Mouse (Mus musculus) bone marrow macrophage, adult 2 months (primary cell): ENCODE results near the gene Comt.

Source experiments
- CTCF ChIP-seq: IDR thresholded peaks from 2 replicates; pipeline ENCODE4 v1.5.1; 2012; ENCODE audit warnings: low read depth, mild to moderate bottlenecking, low read length, moderate library complexity
- POLR2A ChIP-seq: IDR thresholded peaks from 2 replicates; pipeline ENCODE4 v1.6.1; 2012; ENCODE audit warnings: mild to moderate bottlenecking, low read depth, low read length, borderline replicate concordance

DNA sequence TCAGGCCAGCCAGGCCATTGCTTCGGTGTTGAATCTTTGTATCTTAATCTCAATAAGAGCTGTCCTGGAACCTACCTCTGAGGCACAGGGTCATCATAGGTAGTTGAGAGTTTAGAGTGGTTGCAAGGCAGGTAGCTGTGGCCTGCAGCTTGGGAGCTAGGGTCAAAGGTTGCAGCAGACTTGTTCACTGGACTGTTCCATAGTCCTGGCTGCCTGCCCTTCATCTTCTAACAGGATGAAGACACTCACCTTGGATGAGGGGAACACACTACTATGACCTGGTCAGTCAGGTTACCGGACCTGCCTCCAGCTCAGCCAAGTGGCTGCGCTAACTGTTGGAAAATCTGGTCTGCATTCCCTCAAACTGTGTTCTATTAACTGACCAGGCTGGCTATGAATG, 35.5 kb downstream of the Comt start:
- TF ChIP-seq CTCF = no peak
- TF ChIP-seq POLR2A = no peak
